Comparison of ENCODE assay signal across 9 mouse cellular contexts in genomic region chr7:112822879-112823278, GRCm38 (mm10).
DNase-seq lines count a peak whose midpoint lies in the region; ATAC-seq and TF ChIP-seq lines count a peak whose summit lies in the region.
"Had no signal": no experiment of that assay in that cellular context is flagged by ENCODE, and none has a peak within 500 bp of the region (broad histone marks: within the 10 kb centered on the region; RNA-seq: fewer than 3 reads in every experiment).

No protein-coding gene starts in this region.

- H3K9ac ChIP-seq in liver, adult 2 months (ENCODE audit: low read depth, low read length), result no peak overlapping the region
- no peak overlapping the region for H3K9ac ChIP-seq in liver, postnatal 0 days (replicated peaks)
- no peak overlapping the region for H3K9ac ChIP-seq in embryonic facial prominence, embryonic 15.5 days
- H3K9ac ChIP-seq in kidney, postnatal 0 days (ENCODE audit: low read depth, low read length), result no peak overlapping the region
- H3K9ac ChIP-seq in neural tube, embryonic 14.5 days (replicated peaks; ENCODE audit: low read depth, low read length), result no peak overlapping the region
- H3K9ac ChIP-seq: liver, embryonic 14.5 days had no signal

- peaks cover 2% of the 10 kb centered on the region; the same call in 1 of the 2 replicates for H3K79me2 ChIP-seq in liver, adult 2 months (ENCODE audit: control insufficient read depth, insufficient read depth, low read length)

- no peaks in the 10 kb centered on the region for H3K9me3 ChIP-seq in liver, postnatal 0 days (ENCODE audit: low read length)
- no peaks in the 10 kb centered on the region for H3K9me3 ChIP-seq in embryonic facial prominence, embryonic 15.5 days (replicated peaks)
- H3K9me3 ChIP-seq in kidney, postnatal 0 days (replicated peaks; ENCODE audit: low read length), result no peaks in the 10 kb centered on the region
- H3K9me3 ChIP-seq in neural tube, embryonic 14.5 days (ENCODE audit: control insufficient read depth, low read length), result no peaks in the 10 kb centered on the region

- H3K4me1 ChIP-seq in liver, adult 2 months (ENCODE audit: control insufficient read depth, insufficient read depth, low read length), result peaks cover 26% of the 10 kb centered on the region
- peaks cover 19% of the 10 kb centered on the region for H3K4me1 ChIP-seq in liver, postnatal 0 days (ENCODE audit: insufficient read depth)
- peaks cover 79% of the 10 kb centered on the region for H3K4me1 ChIP-seq in embryonic facial prominence, embryonic 15.5 days
- peaks cover 49% of the 10 kb centered on the region for H3K4me1 ChIP-seq in kidney, postnatal 0 days (replicated peaks; ENCODE audit: insufficient read depth, low read length)
- H3K4me1 ChIP-seq in neural tube, embryonic 14.5 days (ENCODE audit: control insufficient read depth, insufficient read depth, low read length), result peaks cover 34% of the 10 kb centered on the region

- peak; percentile 61 for DNase-seq in liver, adult 2 months (ENCODE audit: extremely low read depth, low read depth, low spot score)
- no peak for DNase-seq in liver, postnatal 0 days
- DNase-seq in kidney, postnatal 0 days (ENCODE audit: low spot score), result peak; percentile 69
- DNase-seq in thymus, postnatal 10 days (ENCODE audit: low spot score in 2 of 2), result no peak
- no peak for DNase-seq in right cerebral cortex, postnatal 36 days (ENCODE audit: low spot score in 2 of 2)
- no peak for DNase-seq in frontal cortex, postnatal 36 days (ENCODE audit: low spot score in 2 of 2)

- TF ChIP-seq POLR2A in liver, adult 2 months (IDR thresholded peaks at IDR 0.05; ENCODE audit: extremely low read depth, insufficient read depth, low read length), result no peak

- 39% methylated on average over 5 of the region's 5 CpGs for WGBS in liver, adult 2 months
- WGBS in liver, postnatal 0 days (ENCODE audit: insufficient replicate concordance), result 30% methylated on average over 5 of the region's 5 CpGs
- WGBS in embryonic facial prominence, embryonic 15.5 days, result 17% methylated on average over 5 of the region's 5 CpGs
- 15% methylated on average over 5 of the region's 5 CpGs for WGBS in kidney, postnatal 0 days
- WGBS in neural tube, embryonic 14.5 days, result 7% methylated on average over 5 of the region's 5 CpGs

- no peaks in the 10 kb centered on the region for H3K36me3 ChIP-seq in liver, adult 2 months (ENCODE audit: control insufficient read depth, insufficient read depth, low read length)
- H3K36me3 ChIP-seq in liver, postnatal 0 days (replicated peaks; ENCODE audit: insufficient read depth, low read length), result no peaks in the 10 kb centered on the region
- H3K36me3 ChIP-seq in embryonic facial prominence, embryonic 15.5 days, result no peaks in the 10 kb centered on the region
- no peaks in the 10 kb centered on the region for H3K36me3 ChIP-seq in kidney, postnatal 0 days (ENCODE audit: insufficient read depth, low read length)
- no peaks in the 10 kb centered on the region for H3K36me3 ChIP-seq in neural tube, embryonic 14.5 days (ENCODE audit: control insufficient read depth, insufficient read depth, low read length)

- no peak for TF ChIP-seq CTCF in liver, adult 2 months (IDR thresholded peaks at IDR 0.05; ENCODE audit: low read depth, low read length)
- no peak for TF ChIP-seq CTCF in liver, postnatal 0 days (IDR thresholded peaks at IDR 0.05; ENCODE audit: low read depth)
- peak; percentile 19; the same call in 1 of the 2 replicates for TF ChIP-seq CTCF in kidney, postnatal 0 days (IDR thresholded peaks at IDR 0.05; ENCODE audit: low read depth)

- H3K4me2 ChIP-seq in liver, postnatal 0 days (ENCODE audit: low read depth, low read length), result no peak overlapping the region
- H3K4me2 ChIP-seq in embryonic facial prominence, embryonic 15.5 days (replicated peaks), result peak overlapping the region; percentile 34
- peak overlapping the region; percentile 27; the same call in 1 of the 2 replicates for H3K4me2 ChIP-seq in kidney, postnatal 0 days (ENCODE audit: low read length)
- no peak overlapping the region for H3K4me2 ChIP-seq in neural tube, embryonic 14.5 days (ENCODE audit: low read depth, low read length)

- H3K4me3 ChIP-seq in liver, adult 2 months (ENCODE audit: insufficient read depth, low read depth, low read length), result no peak overlapping the region
- H3K4me3 ChIP-seq in liver, postnatal 0 days (ENCODE audit: low read depth, low read length), result no peak overlapping the region
- no peak overlapping the region for H3K4me3 ChIP-seq in embryonic facial prominence, embryonic 15.5 days (replicated peaks)
- no peak overlapping the region for H3K4me3 ChIP-seq in kidney, postnatal 0 days (replicated peaks; ENCODE audit: low read depth, low read length)
- H3K4me3 ChIP-seq in neural tube, embryonic 14.5 days (ENCODE audit: low read depth, low read length), result no peak overlapping the region

- H3K27ac ChIP-seq in liver, adult 2 months (replicated peaks; ENCODE audit: insufficient read depth, low read depth, low read length), result no peak overlapping the region
- H3K27ac ChIP-seq in liver, postnatal 0 days (ENCODE audit: low read depth), result no peak overlapping the region
- H3K27ac ChIP-seq in embryonic facial prominence, embryonic 15.5 days (replicated peaks), result peak overlapping the region; percentile 72
- peak overlapping the region; percentile 54 for H3K27ac ChIP-seq in kidney, postnatal 0 days
- peak overlapping the region; percentile 4; the same call in 1 of the 2 replicates for H3K27ac ChIP-seq in neural tube, embryonic 14.5 days (ENCODE audit: low read depth, low read length)
- H3K27ac ChIP-seq: liver, embryonic 14.5 days had no signal

- no peak for TF ChIP-seq EP300 in liver, postnatal 0 days (IDR thresholded peaks at IDR 0.05; ENCODE audit: low read depth)

- no peak for ATAC-seq in liver, postnatal 0 days
- ATAC-seq in embryonic facial prominence, embryonic 15.5 days (ENCODE audit: insufficient number of reproducible peaks, low FRiP score, low TSS enrichment, low read depth), result no peak
- ATAC-seq in kidney, postnatal 0 days (replicated peaks; ENCODE audit: low FRiP score, low read depth), result no peak
- no peak for ATAC-seq in neural tube, embryonic 14.5 days (ENCODE audit: low read depth)

- no peaks in the 10 kb centered on the region for H3K27me3 ChIP-seq in liver, adult 2 months (ENCODE audit: control insufficient read depth, insufficient read depth, low read length)
- H3K27me3 ChIP-seq in liver, postnatal 0 days (ENCODE audit: insufficient read depth, low read length), result no peaks in the 10 kb centered on the region
- no peaks in the 10 kb centered on the region for H3K27me3 ChIP-seq in embryonic facial prominence, embryonic 15.5 days
- no peaks in the 10 kb centered on the region for H3K27me3 ChIP-seq in kidney, postnatal 0 days (ENCODE audit: insufficient read depth, low read length)
- H3K27me3 ChIP-seq in neural tube, embryonic 14.5 days (ENCODE audit: control insufficient read depth, insufficient read depth, low read length), result no peaks in the 10 kb centered on the region

Comparison
In these comparisons a context has a peak if more than half of its experiments do, and no peak if none do; other contexts are left out.
1. DNase-seq: peak in liver, adult 2 months (single experiment) and kidney, postnatal 0 days (single experiment); none in liver, postnatal 0 days (single experiment), thymus, postnatal 10 days (0 of 2), right cerebral cortex, postnatal 36 days (0 of 2) and frontal cortex, postnatal 36 days (0 of 2).
2. H3K27ac ChIP-seq: peak in embryonic facial prominence, embryonic 15.5 days (single experiment), kidney, postnatal 0 days (single experiment) and neural tube, embryonic 14.5 days (single experiment); none in liver, adult 2 months (single experiment) and liver, postnatal 0 days (single experiment).
3. H3K4me2 ChIP-seq: peak in embryonic facial prominence, embryonic 15.5 days (single experiment) and kidney, postnatal 0 days (single experiment); none in liver, postnatal 0 days (single experiment) and neural tube, embryonic 14.5 days (single experiment).